Mouse (Mus musculus) cerebellum, adult 11 months (tissue): ENCODE measurements around the gene Nrp2.

Experiments
- DNase-seq: peaks from one replicate; pipeline ENCODE4 v3.0.0; 2022

The Nrp2 gene

GRCm38 (mm10) chr1:62787546-62787945, 84.5 kb downstream of the Nrp2 start:
- DNase-seq = no peak

- no peak for DNase-seq
Observed at GRCm38 (mm10) chr1:62794223-62794895, 91.3 kb downstream of the Nrp2 start.

GRCm38 (mm10) chr1:62794896-62795255, 91.8 kb downstream of the Nrp2 start:
- DNase-seq = no peak

- DNase-seq = no peak
Observed at GRCm38 (mm10) chr1:62795307-62796037, 92.4 kb downstream of the Nrp2 start.

GRCm38 (mm10) chr1:62796038-62796647, 93.1 kb downstream of the Nrp2 start:
- no peak for DNase-seq

- DNase-seq = no peak
Observed at GRCm38 (mm10) chr1:62799427-62799826, 96.3 kb downstream of the Nrp2 start.

- DNase-seq = no peak
Observed at GRCm38 (mm10) chr1:62800351-62800750, 97.3 kb downstream of the Nrp2 start.

- DNase-seq = no peak
Observed at GRCm38 (mm10) chr1:62801429-62801828, 98.3 kb downstream of the Nrp2 start.

- no peak for DNase-seq
Observed at GRCm38 (mm10) chr1:62801842-62802241, 98.8 kb downstream of the Nrp2 start.

- DNase-seq = no peak
Observed at GRCm38 (mm10) chr1:62803544-62803943, 100.5 kb downstream of the Nrp2 start.

- DNase-seq = no peak
Observed at GRCm38 (mm10) chr1:62806014-62806413, 102.9 kb downstream of the Nrp2 start.

GRCm38 (mm10) chr1:62808395-62808794, 105.3 kb downstream of the Nrp2 start:
- no peak for DNase-seq

- no peak for DNase-seq
Observed at GRCm38 (mm10) chr1:62809601-62810228, 106.6 kb downstream of the Nrp2 start.

- peak; percentile 92 for DNase-seq
Observed at GRCm38 (mm10) chr1:62811141-62811540, 108.1 kb downstream of the Nrp2 start.

GRCm38 (mm10) chr1:62812701-62813684, 109.9 kb downstream of the Nrp2 start:
- no peak for DNase-seq

GRCm38 (mm10) chr1:62813938-62814337, 110.9 kb downstream of the Nrp2 start:
- no peak for DNase-seq

- DNase-seq = no peak
Observed at GRCm38 (mm10) chr1:62817566-62817965, 114.5 kb downstream of the Nrp2 start.

GRCm38 (mm10) chr1:62820170-62820569, 117.1 kb downstream of the Nrp2 start:
- DNase-seq = no peak

GRCm38 (mm10) chr1:62821509-62822398, 118.7 kb downstream of the Nrp2 start:
- DNase-seq = no peak

GRCm38 (mm10) chr1:62823549-62824195, 120.6 kb downstream of the Nrp2 start:
- no peak for DNase-seq
